Mouse (Mus musculus): Measurements from ENCODE around the gene Ak4. TPM values are rescaled to one million over a fixed set of nuclear protein-coding genes. Genes with fewer than 3 reads are reported as not detected.

The Ak4 gene
- total RNA-seq, 2 experiments from 2014 or later: 27.7 to 27.8 TPM

- DNase-seq (ENCODE audit: low spot score): peak; percentile 14
- intact Hi-C loops (cut with DNase I): no loop called here
Observed at GRCm38 (mm10) chr4:101450150-101450780, 31.2 kb downstream of the Ak4 start.

- no peak for DNase-seq (ENCODE audit: low spot score)
- intact Hi-C loops (cut with DNase I): no loop called here
Observed at GRCm38 (mm10) chr4:101451089-101451488, 32.0 kb downstream of the Ak4 start.

DNA sequence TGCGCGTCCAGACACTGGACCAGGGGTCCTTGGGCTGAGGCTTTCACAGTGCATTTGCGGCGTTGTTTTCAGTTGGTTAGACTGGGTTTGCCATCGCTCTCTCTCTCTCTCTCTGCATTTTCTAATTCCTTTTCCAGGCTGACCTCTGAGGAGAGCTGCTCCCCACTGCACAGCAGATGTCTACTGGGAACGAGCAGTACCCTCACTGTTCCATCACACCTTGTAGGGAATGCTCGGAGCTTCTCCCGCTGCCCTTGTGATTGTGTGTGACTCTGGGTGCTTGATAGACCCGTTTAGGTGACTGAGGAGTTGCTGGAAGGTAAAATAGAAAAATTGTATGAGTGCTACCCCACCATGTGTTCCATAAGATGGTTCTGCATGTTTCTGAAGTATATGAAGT is 33.8 kb downstream of the Ak4 start:
- DNase-seq (ENCODE audit: low spot score): no peak
- intact Hi-C loops (cut with DNase I): no loop called here

DNA sequence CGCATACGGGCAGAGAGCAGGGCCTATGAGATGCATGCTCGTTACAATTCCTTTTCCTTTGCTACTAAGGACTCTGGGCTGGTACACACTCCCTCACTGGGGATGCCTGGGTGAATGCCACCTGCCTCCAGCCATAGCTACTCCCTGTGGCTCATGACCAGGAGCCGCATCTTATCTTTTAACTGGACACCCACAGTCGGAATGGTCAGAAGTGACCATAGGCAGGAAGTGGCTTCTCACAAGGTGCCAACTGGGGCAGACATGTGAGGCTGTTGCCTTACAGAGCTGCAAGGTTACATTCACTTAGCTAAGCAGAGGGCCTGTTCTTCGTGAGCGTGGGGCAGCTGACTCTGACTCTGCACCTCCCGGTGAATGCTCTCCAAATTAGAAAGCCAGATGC is 38.1 kb downstream of the Ak4 start:
- intact Hi-C loops (cut with DNase I): loop anchor here (5.0 kb wide), 1 partner anchor 290 kb away; no protein-coding TSS in a partner anchor
- DNase-seq (ENCODE audit: low spot score): no peak

GRCm38 (mm10) chr4:101458341-101458740 is 39.3 kb downstream of the Ak4 start:
- intact Hi-C loops (cut with DNase I): loop anchor here (2.0 to 5.0 kb wide), 2 partner anchors 74 to 291 kb away; no protein-coding TSS in a partner anchor
- no peak for DNase-seq (ENCODE audit: low spot score)

DNA sequence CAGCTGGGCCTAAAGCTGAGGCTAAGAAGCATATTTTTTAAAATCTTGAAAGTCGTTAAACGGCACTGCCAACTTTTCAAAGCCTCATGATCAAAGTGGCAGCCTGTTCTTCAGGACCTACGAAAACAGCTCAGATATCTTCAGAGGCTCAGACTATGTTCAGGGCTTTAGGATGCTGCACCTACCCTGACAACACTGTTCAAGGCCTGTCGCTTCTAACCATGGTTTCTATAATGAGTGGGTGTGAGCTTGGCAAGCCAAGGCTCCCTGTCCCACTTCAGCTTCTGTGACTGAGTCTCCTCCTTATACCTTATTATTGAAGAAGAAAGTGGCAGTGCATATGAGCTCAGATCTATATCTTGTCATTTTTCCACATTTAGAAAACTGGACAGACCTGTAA is 40.3 kb downstream of the Ak4 start:
- intact Hi-C loops (cut with DNase I): loop anchor here (2.0 to 5.0 kb wide), 2 partner anchors 75 to 292 kb away; no protein-coding TSS in a partner anchor
- no peak for DNase-seq (ENCODE audit: low spot score)

- intact Hi-C loops (cut with DNase I): no loop called here
- DNase-seq (ENCODE audit: low spot score): no peak
Observed at GRCm38 (mm10) chr4:101460114-101460513, 41.0 kb downstream of the Ak4 start.

DNA sequence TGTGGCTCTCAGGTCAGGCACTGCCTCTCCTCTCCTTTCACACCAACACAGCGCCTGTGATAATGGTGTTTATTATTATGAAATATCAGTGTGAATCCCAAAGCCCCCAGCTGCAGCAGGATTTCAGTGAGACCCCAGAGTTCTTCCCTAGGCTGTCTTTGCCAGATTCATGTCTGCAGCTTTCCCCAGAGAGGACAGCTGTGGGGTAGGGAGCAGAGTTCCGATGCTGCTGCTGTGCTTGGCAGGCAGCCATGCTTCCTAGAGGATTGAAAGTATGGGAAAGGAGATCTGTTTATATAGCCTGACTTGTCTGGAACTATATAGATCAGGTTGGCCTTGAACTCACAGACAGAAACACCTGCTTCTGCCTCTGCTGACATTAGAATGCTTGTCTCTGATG is 43.0 kb downstream of the Ak4 start:
- no peak for DNase-seq (ENCODE audit: low spot score)
- intact Hi-C loops (cut with DNase I): no loop called here

DNA sequence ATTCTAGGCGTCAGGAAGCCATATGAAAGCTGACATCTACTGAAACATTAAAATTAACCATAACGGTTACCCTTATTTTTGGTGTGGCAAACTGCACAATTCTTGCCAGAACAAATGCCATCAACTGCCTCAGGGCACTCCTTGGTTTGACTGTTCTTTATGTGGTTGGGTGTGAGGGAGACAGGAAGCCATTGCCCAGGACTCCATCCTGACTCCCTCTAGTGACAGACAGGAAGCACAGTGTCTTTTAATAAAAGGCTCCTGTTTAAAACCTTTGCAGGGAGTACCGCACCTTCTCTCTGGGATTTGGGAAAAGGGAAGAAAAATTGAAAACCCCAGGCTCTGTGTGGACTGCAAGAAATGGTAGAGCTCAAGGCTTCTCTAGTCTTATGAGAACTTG is 47.2 kb downstream of the Ak4 start:
- intact Hi-C loops (cut with DNase I): no loop called here
- no peak for DNase-seq (ENCODE audit: low spot score)

DNA sequence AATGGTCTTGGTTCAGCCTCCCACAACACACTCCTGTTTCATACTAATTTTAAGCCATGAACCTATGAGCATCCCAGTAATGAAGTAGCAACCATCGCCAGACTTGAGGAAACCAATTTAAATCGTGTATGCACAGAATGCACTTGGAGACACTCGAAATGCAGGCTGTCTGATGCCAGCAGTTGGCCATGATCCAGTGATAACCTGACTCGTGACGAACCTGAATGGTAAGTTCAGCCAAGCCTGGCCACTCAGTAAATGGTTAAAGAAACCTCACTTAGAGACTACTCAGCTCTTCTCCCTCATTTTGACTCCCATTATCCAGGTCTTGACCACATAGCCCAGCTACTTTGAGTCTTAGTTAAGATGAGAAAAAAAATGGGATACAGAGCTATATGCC is 50.2 kb downstream of the Ak4 start:
- no peak for DNase-seq (ENCODE audit: low spot score)
- intact Hi-C loops (cut with DNase I): no loop called here

DNA sequence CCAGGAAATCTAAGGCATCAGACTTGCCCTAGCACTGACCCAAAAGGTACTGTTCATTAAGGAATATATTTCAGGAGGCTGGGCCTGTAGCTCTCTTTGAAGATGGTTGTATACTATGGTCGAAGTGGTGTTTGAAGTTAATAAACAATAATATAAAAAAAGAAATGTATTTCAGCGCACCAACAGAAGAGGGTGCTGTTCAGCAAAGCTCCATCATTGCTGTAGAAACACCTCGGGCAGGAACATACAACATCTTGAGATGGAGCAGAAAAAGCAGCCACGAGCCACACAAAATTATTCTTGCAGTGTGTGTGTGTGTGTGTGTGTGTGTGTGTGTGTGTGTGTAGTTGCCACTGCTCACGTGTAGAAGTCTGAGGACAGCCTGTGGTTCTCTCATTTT is 51.5 kb downstream of the Ak4 start:
- no peak for DNase-seq (ENCODE audit: low spot score)
- intact Hi-C loops (cut with DNase I): loop anchor here (1.0 to 10.0 kb wide), 2 partner anchors 194 to 528 kb away; no protein-coding TSS in a partner anchor

DNA sequence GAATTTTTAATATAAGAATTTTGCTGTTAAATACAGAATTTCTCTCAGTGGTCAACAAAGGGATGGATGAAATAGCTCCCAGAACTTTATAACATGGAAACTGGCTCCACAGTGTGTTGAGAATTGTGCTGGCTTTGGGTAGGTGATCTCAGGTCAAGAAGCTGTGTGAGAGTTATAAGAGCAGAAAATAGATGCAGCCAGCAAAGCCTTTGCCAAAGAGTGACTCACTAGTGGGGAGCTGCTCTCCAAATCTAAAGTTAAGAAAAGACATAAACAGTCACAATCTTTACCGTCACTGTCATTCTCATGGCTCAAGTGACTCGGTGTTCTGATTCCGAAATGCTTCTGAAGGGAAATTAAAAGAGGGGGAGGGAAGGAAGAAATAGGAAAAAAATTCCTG is 53.7 kb downstream of the Ak4 start:
- DNase-seq (ENCODE audit: low spot score): no peak
- intact Hi-C loops (cut with DNase I): loop anchor here (10.0 kb wide), 1 partner anchor 192 kb away; no protein-coding TSS in a partner anchor

DNA sequence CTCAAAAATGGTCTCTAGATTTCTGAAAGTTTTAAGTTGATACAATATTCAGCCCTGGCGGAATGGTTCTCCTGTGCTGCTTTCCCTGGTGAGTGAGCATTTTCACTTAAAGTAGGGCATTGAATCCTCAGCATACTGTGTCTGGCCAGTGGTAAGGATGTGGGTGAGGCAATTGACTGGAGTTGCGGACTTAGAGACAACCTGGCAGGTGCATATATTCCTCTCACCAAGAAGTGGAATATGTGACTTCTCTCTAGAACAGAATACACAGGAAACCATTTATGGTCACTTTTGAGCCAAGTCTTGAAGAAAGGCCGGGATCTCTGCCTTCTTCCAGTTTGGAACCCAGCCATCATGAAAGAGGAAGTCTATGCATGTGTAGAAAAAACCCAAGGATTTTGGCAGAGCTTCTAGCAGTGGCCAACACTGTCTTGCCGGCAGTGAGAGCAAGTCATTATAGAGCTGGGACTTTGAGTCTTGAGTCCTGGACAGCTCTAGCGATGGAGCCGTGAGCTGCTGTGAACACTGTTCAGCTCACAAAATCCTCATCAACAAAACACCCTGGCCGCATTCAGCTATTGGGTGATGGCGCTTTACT is 71.3 kb downstream of the Ak4 start:
- DNase-seq (ENCODE audit: low spot score): no peak
- intact Hi-C loops (cut with DNase I): no loop called here

DNA sequence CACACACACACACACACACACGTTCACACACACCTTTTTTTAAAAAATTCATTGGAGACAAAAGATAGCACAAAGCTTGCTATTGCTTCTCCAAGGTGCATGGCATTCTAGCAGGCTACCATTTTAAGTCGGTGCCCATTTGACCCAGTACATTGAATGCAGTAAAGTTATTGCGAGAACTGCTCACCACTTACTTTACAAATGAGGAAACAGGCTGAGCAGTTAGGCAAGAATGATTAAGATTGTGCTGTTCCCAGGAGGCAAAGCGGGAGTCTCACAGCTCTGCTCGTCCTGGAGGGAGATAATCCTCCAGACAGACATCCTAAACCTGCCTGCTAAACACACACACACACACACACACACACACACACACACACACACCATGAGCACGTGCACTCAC is 72.6 kb downstream of the Ak4 start:
- no peak for DNase-seq (ENCODE audit: low spot score)
- intact Hi-C loops (cut with DNase I): no loop called here

- no peak for DNase-seq (ENCODE audit: low spot score)
- intact Hi-C loops (cut with DNase I): no loop called here
Observed at GRCm38 (mm10) chr4:101493611-101494197, 74.6 kb downstream of the Ak4 start.

GRCm38 (mm10) chr4:101496188-101496533 is 77.1 kb downstream of the Ak4 start:
- no peak for DNase-seq (ENCODE audit: low spot score)
- intact Hi-C loops (cut with DNase I): no loop called here

- intact Hi-C loops (cut with DNase I): no loop called here
- no peak for DNase-seq (ENCODE audit: low spot score)
Observed at GRCm38 (mm10) chr4:101496534-101497237, 77.6 kb downstream of the Ak4 start, which contains the start of gene Dnajc6. TSS of gene Dnajc6 (plus strand) at chr4:101496648.

GRCm38 (mm10) chr4:101497336-101497735 is 78.3 kb downstream of the Ak4 start:
- DNase-seq (ENCODE audit: low spot score): no peak
- intact Hi-C loops (cut with DNase I): no loop called here

DNA sequence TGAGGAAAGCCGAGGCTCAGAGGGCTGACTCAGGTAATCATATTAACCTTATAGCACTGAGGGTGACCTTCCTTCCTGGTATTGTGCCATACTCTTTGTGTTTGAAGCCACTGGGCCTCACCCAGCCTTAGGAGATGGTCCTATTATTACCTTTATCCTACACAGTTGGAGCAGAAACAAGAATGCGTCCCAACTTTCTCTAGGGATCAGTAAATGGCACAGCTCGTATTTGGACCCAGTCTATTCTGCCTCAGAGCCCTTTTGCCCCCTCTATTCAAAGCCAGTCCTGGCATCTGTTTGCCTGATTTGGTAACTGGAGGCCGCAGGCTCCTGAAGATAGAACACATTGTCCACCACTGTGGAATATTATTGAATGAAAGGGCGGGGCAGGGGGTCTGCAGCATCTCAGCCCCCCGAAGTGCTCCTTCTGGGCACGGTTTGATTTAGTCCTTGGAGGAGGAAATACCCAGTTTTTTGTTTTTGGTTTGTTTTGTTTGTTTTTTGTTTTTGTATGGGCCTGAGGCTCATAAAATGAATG is 85.5 kb downstream of the Ak4 start:
- intact Hi-C loops (cut with DNase I): no loop called here
- DNase-seq (ENCODE audit: low spot score): no peak

GRCm38 (mm10) chr4:101505966-101506365 is 86.9 kb downstream of the Ak4 start:
- intact Hi-C loops (cut with DNase I): no loop called here
- no peak for DNase-seq (ENCODE audit: low spot score)

DNA sequence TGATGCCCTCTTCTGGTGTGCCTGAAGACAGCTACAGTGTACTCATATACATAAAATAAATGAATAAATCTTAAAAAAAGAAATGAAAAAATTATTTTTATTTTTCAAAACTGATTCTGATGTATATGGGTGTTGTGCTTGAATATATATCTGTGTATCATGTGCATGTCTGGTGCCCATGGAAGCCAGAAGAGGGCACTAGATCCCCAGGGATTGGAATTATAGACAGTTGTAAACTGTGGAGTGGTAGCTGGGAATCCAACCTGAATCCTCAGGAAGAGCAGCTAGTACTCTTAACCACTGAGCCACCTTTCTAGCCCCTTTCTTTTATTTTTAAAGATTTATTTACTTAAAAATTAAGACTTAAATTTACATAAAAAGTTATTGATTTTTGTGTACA is 87.3 kb downstream of the Ak4 start:
- no peak for DNase-seq (ENCODE audit: low spot score)
- intact Hi-C loops (cut with DNase I): no loop called here
